Mouse (Mus musculus) c-Kit-positive CD71-negative TER-119-negative erythroid progenitor cells, embryonic 14.5 days (primary cell): ENCODE data around the gene Bco2.
A peak's percentile ranks its signal among the peaks of the same experiment; 100 is the strongest.

Experiments used
- DNase-seq: peaks from one replicate; pipeline ENCODE4 v3.0.0-alpha.2; 2013; ENCODE audit warnings: low read depth

The Bco2 gene

GRCm38 (mm10) chr9:50515462-50515861 is 39.5 kb downstream of the Bco2 start:
- no peak for DNase-seq

GRCm38 (mm10) chr9:50507570-50507969 is 47.4 kb downstream of the Bco2 start:
- DNase-seq, result no peak

- DNase-seq, result no peak
These were observed 49.6 kb downstream of the Bco2 start for GRCm38 (mm10) chr9:50505405-50505804.

- no peak for DNase-seq
These were observed 52.0 kb downstream of the Bco2 start for GRCm38 (mm10) chr9:50502949-50503348.

GRCm38 (mm10) chr9:50500974-50501501 is 53.9 kb downstream of the Bco2 start:
- peak; percentile 51 for DNase-seq

- DNase-seq, result no peak
These were observed 54.5 kb downstream of the Bco2 start for GRCm38 (mm10) chr9:50500467-50500973.

GRCm38 (mm10) chr9:50499781-50500180 is 55.2 kb downstream of the Bco2 start:
- no peak for DNase-seq

- no peak for DNase-seq
These were observed 56.2 kb downstream of the Bco2 start for GRCm38 (mm10) chr9:50498815-50499214.

- no peak for DNase-seq
These were observed 57.4 kb downstream of the Bco2 start for GRCm38 (mm10) chr9:50497536-50497935.

- no peak for DNase-seq
These were observed 57.9 kb downstream of the Bco2 start for GRCm38 (mm10) chr9:50497076-50497475.

GRCm38 (mm10) chr9:50496546-50496945 is 58.4 kb downstream of the Bco2 start:
- no peak for DNase-seq

GRCm38 (mm10) chr9:50496151-50496505 is 58.9 kb downstream of the Bco2 start:
- no peak for DNase-seq

- DNase-seq, result no peak
These were observed 59.4 kb downstream of the Bco2 start for GRCm38 (mm10) chr9:50495405-50496150.

- DNase-seq, result no peak
These were observed 60.7 kb downstream of the Bco2 start, which contains the start of gene Plet1 for GRCm38 (mm10) chr9:50494311-50494710. TSS of gene Plet1 (plus strand) at chr9:50494525.

GRCm38 (mm10) chr9:50493777-50494176 is 61.2 kb downstream of the Bco2 start:
- no peak for DNase-seq

GRCm38 (mm10) chr9:50491531-50492045 is 63.4 kb downstream of the Bco2 start:
- DNase-seq, result no peak

GRCm38 (mm10) chr9:50490836-50491235 is 64.1 kb downstream of the Bco2 start:
- no peak for DNase-seq

- no peak for DNase-seq
These were observed 69.5 kb downstream of the Bco2 start for GRCm38 (mm10) chr9:50485521-50485920.
